Mouse (Mus musculus): ENCODE results near the gene Prtn3. TPM values are rescaled to one million over a fixed set of nuclear protein-coding genes. Genes with fewer than 3 reads are reported as not detected.

Gene Prtn3
- polyA plus RNA-seq, 1 experiment from 2014 or later, result 1.4 TPM

GRCm38 (mm10) chr10:79919251-79919849 is 45.1 kb downstream of the Prtn3 start:
- 0 out of 4 replicates have a peak overlapping the region, but pooled peaks of 1 of the 2 experiments have one; percentile 7 for H3K4me3 ChIP-seq (ENCODE audit: control insufficient read depth in 1 of 2, insufficient read depth in 1 of 2, low read depth in 1 of 2, low read length in 2 of 2)
- ATAC-seq (ENCODE audit: insufficient number of reproducible peaks, insufficient read depth, low FRiP score, low read depth), result no peak
- H3K9me3 ChIP-seq (ENCODE audit: control insufficient read depth, low read length), result no peaks in the 10 kb centered on the region
- no peak overlapping the region for H3K9ac ChIP-seq (ENCODE audit: low read length)
- no peak overlapping the region for H3K27ac ChIP-seq (replicated peaks in 1 of 2; ENCODE audit: control insufficient read depth in 1 of 2, insufficient read depth in 1 of 2, low read depth in 2 of 2, low read length in 2 of 2)
- peaks cover 62% of the 10 kb centered on the region for H3K27me3 ChIP-seq (ENCODE audit: control insufficient read depth, insufficient read depth, low read length)
- WGBS, result 9% methylated on average over 21 of the region's 21 CpGs
- H3K4me2 ChIP-seq (ENCODE audit: low read length), result peak overlapping the region; percentile 40; the same call in 1 of the 2 replicates
- no peaks in the 10 kb centered on the region for H3K36me3 ChIP-seq (ENCODE audit: control insufficient read depth, insufficient read depth, low read length)
- peaks cover 10 to 32% of the 10 kb centered on the region in 2 experiments for H3K4me1 ChIP-seq (ENCODE audit: control insufficient read depth in 2 of 2, insufficient read depth in 2 of 2, low read length in 2 of 2)

DNA sequence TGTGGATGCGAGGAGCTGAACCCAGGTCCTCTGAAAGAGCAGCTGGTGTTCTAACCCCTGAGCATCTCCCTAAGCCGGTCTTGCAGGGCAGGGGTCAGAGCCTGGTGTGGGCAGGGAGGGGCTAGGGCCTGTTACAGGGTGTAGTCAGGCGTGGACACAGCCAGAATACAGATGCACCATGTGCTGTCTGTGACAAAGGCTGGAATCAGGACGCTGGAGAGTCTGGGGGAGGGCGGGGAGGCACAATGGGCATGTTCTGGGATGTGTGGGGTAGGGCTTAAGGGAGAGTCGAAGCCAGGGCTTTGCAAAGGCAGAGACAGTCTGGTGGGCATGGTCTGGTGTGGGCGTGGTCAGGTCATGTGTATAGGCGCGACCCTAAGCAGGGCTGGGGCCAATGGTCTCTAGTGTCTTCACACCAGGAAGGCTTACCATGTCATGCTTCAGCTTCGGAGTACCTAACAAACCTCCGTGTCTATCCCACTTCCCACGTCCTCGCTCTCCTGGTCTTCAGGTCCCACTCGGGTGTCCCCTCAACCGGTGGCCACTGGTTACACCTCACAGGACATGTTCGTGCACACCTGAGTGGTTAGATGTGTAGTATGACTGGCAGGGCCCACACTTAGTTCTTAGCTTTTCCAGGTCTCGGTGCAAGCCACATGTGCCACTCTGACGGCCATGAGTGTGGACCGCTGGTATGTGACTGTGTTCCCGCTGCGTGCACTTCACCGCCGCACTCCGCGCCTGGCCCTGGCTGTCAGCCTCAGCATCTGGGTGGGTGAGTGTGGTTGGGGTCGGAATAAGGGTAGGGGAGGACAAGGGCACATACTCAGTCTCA is 46.0 kb downstream of the Prtn3 start:
- peaks cover 62% of the 10 kb centered on the region for H3K27me3 ChIP-seq (ENCODE audit: control insufficient read depth, insufficient read depth, low read length)
- H3K4me2 ChIP-seq (ENCODE audit: low read length), result peak overlapping the region; percentile 69; the same call in 1 of the 2 replicates
- H3K36me3 ChIP-seq (ENCODE audit: control insufficient read depth, insufficient read depth, low read length), result no peaks in the 10 kb centered on the region
- WGBS, result 26% methylated on average over 26 of the region's 26 CpGs
- H3K4me3 ChIP-seq (ENCODE audit: control insufficient read depth in 1 of 2, insufficient read depth in 1 of 2, low read depth in 1 of 2, low read length in 2 of 2), result peak overlapping the region in 1 of 2 experiments; percentile 38; a peak in 1 of 4 replicates
- H3K9ac ChIP-seq (ENCODE audit: low read length), result no peak overlapping the region
- no peaks in the 10 kb centered on the region for H3K9me3 ChIP-seq (ENCODE audit: control insufficient read depth, low read length)
- peaks cover 8 to 28% of the 10 kb centered on the region in 2 experiments for H3K4me1 ChIP-seq (ENCODE audit: control insufficient read depth in 2 of 2, insufficient read depth in 2 of 2, low read length in 2 of 2)
- ATAC-seq (ENCODE audit: insufficient number of reproducible peaks, insufficient read depth, low FRiP score, low read depth), result no peak
- no peak overlapping the region for H3K27ac ChIP-seq (replicated peaks in 1 of 2; ENCODE audit: control insufficient read depth in 1 of 2, insufficient read depth in 1 of 2, low read depth in 2 of 2, low read length in 2 of 2)

DNA sequence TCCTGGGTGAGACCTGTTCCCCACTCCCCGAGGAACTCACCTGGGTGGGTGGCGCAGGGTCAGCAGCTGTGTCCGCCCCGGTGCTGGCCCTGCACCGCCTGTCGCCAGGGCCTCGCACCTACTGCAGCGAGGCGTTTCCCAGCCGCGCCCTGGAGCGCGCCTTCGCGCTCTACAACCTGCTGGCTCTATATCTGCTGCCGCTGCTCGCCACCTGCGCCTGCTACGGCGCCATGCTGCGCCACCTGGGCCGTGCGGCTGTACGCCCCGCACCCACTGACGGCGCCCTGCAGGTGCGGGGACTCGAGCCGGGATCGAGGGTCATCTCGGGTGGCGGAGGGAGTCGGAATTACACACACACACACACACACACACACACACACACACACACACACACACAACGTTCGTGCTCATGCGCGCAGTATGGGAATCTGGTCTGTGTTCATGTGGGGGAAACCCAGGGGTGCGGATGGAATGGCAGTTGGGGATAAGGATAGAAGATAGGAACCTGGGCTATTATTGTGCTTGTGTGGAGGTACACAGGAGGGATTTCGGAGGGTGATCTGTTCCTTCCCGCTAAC is 46.8 kb downstream of the Prtn3 start, which contains the start of gene R3hdm4:
R3hdm4 (minus strand) TSS at position 251 of the 578 bp plus-strand sequence.
- H3K4me3 ChIP-seq (ENCODE audit: control insufficient read depth in 1 of 2, insufficient read depth in 1 of 2, low read depth in 1 of 2, low read length in 2 of 2), result peak within 1 kb of the TSS; percentile 14 to 38
- 9% methylated on average over 40 of the region's 41 CpGs for WGBS
- H3K27ac ChIP-seq (replicated peaks in 1 of 2; ENCODE audit: control insufficient read depth in 1 of 2, insufficient read depth in 1 of 2, low read depth in 2 of 2, low read length in 2 of 2), result no peak within 1 kb of the TSS
- ATAC-seq (ENCODE audit: insufficient number of reproducible peaks, insufficient read depth, low FRiP score, low read depth), result no peak
- H3K27me3 ChIP-seq (ENCODE audit: control insufficient read depth, insufficient read depth, low read length), result peaks cover 62% of the 10 kb centered on the region
- H3K4me2 ChIP-seq (ENCODE audit: low read length), result peak within 1 kb of the TSS; percentile 69
- peaks cover 7 to 29% of the 10 kb centered on the region in 2 experiments for H3K4me1 ChIP-seq (ENCODE audit: control insufficient read depth in 2 of 2, insufficient read depth in 2 of 2, low read length in 2 of 2)
- peak within 1 kb of the TSS; percentile 47 for H3K9ac ChIP-seq (ENCODE audit: low read length)
- H3K36me3 ChIP-seq (ENCODE audit: control insufficient read depth, insufficient read depth, low read length), result no peaks in the 10 kb centered on the region
- H3K9me3 ChIP-seq (ENCODE audit: control insufficient read depth, low read length), result no peaks in the 10 kb centered on the region

GRCm38 (mm10) chr10:79921572-79921971 is 47.3 kb downstream of the Prtn3 start:
- peaks cover 11 to 32% of the 10 kb centered on the region in 2 experiments for H3K4me1 ChIP-seq (ENCODE audit: control insufficient read depth in 2 of 2, insufficient read depth in 2 of 2, low read length in 2 of 2)
- H3K9ac ChIP-seq (ENCODE audit: low read length), result peak overlapping the region; percentile 47
- H3K27ac ChIP-seq (replicated peaks in 1 of 2; ENCODE audit: control insufficient read depth in 1 of 2, insufficient read depth in 1 of 2, low read depth in 2 of 2, low read length in 2 of 2), result no peak overlapping the region
- no peaks in the 10 kb centered on the region for H3K9me3 ChIP-seq (ENCODE audit: control insufficient read depth, low read length)
- 2% methylated on average over 34 of the region's 34 CpGs for WGBS
- no peak for ATAC-seq (ENCODE audit: insufficient number of reproducible peaks, insufficient read depth, low FRiP score, low read depth)
- peak overlapping the region; percentile 14 to 38 for H3K4me3 ChIP-seq (ENCODE audit: control insufficient read depth in 1 of 2, insufficient read depth in 1 of 2, low read depth in 1 of 2, low read length in 2 of 2)
- H3K4me2 ChIP-seq (ENCODE audit: low read length), result peak overlapping the region; percentile 69
- no peaks in the 10 kb centered on the region for H3K36me3 ChIP-seq (ENCODE audit: control insufficient read depth, insufficient read depth, low read length)
- peaks cover 62% of the 10 kb centered on the region for H3K27me3 ChIP-seq (ENCODE audit: control insufficient read depth, insufficient read depth, low read length)

DNA sequence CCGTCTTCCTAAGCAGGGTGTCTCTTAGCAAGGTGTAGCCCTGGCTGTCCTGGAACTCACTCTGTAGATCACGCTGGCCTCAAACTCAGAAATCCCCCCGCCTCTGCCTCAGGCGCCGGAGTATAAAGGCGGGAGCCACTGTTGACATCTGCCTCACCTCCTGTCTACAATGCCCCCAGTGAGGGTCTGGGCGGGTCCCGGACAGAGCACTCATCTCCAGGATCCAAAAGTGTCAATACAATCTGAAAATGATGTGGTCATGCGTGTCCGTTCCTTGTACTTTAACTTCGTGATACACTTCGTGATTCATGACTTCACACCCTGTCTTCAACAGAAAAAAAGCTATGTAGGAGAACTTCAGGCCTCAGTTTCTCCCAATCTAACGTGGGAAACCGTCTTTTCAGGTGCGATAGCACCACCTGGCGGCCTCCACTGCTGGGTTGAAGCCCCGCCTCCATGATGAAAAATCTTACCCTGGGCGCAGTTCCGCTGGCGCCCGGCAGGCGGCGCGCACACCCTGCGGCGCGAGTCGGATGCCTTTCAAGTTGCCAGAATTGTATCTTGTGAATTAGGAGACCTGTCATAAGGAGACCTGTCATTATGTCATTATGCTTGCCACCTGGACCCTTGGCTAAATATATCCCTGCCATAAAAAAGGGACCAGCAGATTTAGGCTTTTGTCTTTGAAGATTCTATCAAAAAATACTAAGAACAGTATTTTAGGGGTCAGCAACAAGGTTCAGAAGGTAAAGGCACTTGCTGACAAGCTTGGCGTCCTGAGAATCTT is 50.9 kb downstream of the Prtn3 start:
- Histone ChIP-seq H3K27me3 (ENCODE audit: control insufficient read depth, insufficient read depth, low read length) (peaks cover 33% of the 10 kb centered on the region), H3K9me3 (ENCODE audit: control insufficient read depth, low read length) (no peaks in the 10 kb centered on the region), H3K4me2 (ENCODE audit: low read length) (peak overlapping the region; percentile 83), H3K4me3 (ENCODE audit: control insufficient read depth in 1 of 2, insufficient read depth in 1 of 2, low read depth in 1 of 2, low read length in 2 of 2) (peak overlapping the region in 1 of 2 experiments; percentile 93; a peak in 2 of 4 replicates), H3K4me1 (ENCODE audit: control insufficient read depth in 2 of 2, insufficient read depth in 2 of 2, low read length in 2 of 2) (peaks cover 9 to 39% of the 10 kb centered on the region in 2 experiments), H3K27ac (replicated peaks in 1 of 2; ENCODE audit: control insufficient read depth in 1 of 2, insufficient read depth in 1 of 2, low read depth in 2 of 2, low read length in 2 of 2) (peak overlapping the region in 1 of 2 experiments; percentile 94; a peak in 1 of 4 replicates), H3K9ac (ENCODE audit: low read length) (0 out of 2 replicates have a peak overlapping the region, but pooled peaks have one; percentile 95), H3K36me3 (ENCODE audit: control insufficient read depth, insufficient read depth, low read length) (no peaks in the 10 kb centered on the region)
- WGBS, result 9% methylated on average over 29 of the region's 29 CpGs
- ATAC-seq (ENCODE audit: insufficient number of reproducible peaks, insufficient read depth, low FRiP score, low read depth), result no peak

- Histone ChIP-seq H3K4me1 (ENCODE audit: control insufficient read depth in 2 of 2, insufficient read depth in 2 of 2, low read length in 2 of 2) (peaks cover 9 to 33% of the 10 kb centered on the region in 2 experiments), H3K36me3 (ENCODE audit: control insufficient read depth, insufficient read depth, low read length) (peaks cover 4% of the 10 kb centered on the region), H3K4me2 (ENCODE audit: low read length) (peak overlapping the region; percentile 83), H3K9me3 (ENCODE audit: control insufficient read depth, low read length) (no peaks in the 10 kb centered on the region), H3K9ac (ENCODE audit: low read length) (peak overlapping the region; percentile 95), H3K27me3 (ENCODE audit: control insufficient read depth, insufficient read depth, low read length) (peaks cover 25% of the 10 kb centered on the region), H3K27ac (replicated peaks in 1 of 2; ENCODE audit: control insufficient read depth in 1 of 2, insufficient read depth in 1 of 2, low read depth in 2 of 2, low read length in 2 of 2) (peak overlapping the region; percentile 38 to 94; a peak in 3 of 4 replicates), H3K4me3 (ENCODE audit: control insufficient read depth in 1 of 2, insufficient read depth in 1 of 2, low read depth in 1 of 2, low read length in 2 of 2) (peak overlapping the region; percentile 89 to 93)
- ATAC-seq (ENCODE audit: insufficient number of reproducible peaks, insufficient read depth, low FRiP score, low read depth), result no peak
- 6% methylated on average over 15 of the region's 15 CpGs for WGBS
Observed at GRCm38 (mm10) chr10:79925785-79926490, 51.7 kb downstream of the Prtn3 start.
